Mouse (Mus musculus) hematopoietic stem cell, adult 5-6 weeks (primary cell): Measurements from ENCODE around the gene Arhgef1. TPM values are rescaled to one million over a fixed set of nuclear protein-coding genes. Genes with fewer than 3 reads are reported as not detected.
"Not testable (repeated sequence)": the region's sequence is repeated elsewhere in the genome, so short reads cannot be mapped to it uniquely, and the experiment has no call there.

Source experiments
- ATAC-seq, 2 experiments: fragments of 125-278 bp in 1 of 2; replicated peaks in 1 of 2; 2 replicates each; pipeline ENCODE4 v1.8.0; 2016 to 2017; ENCODE audit warnings: inconsistent platforms in 2 of 2, mild to moderate bottlenecking in 2 of 2, moderate number of reproducible peaks in 2 of 2, low read depth in 1 of 2, moderate TSS enrichment in 1 of 2; ENCODE audit not compliant: low FRiP score in 2 of 2, poor library complexity in 2 of 2, severe bottlenecking in 2 of 2, insufficient read depth in 1 of 2, low TSS enrichment in 1 of 2
- total RNA-seq: library from RNA; stranded (forward); fragments of 172-1452, 232-1000 nt; gene quantifications from 2 replicates; pipeline ENCODE4 v1.2.3, GENCODE M21; 2017

Gene Arhgef1
- total RNA-seq, 1 experiment from 2014 or later = 55.2 TPM

GRCm38 (mm10) chr7:24885468-24886307 lies 17.0 kb upstream of the Arhgef1 start:
- ATAC-seq = no peak

- ATAC-seq = no peak
Measured at GRCm38 (mm10) chr7:24886308-24886633, 16.4 kb upstream of the Arhgef1 start.

- no peak for ATAC-seq
Measured at GRCm38 (mm10) chr7:24887096-24887495, 15.6 kb upstream of the Arhgef1 start.

- ATAC-seq = no peak
Measured at GRCm38 (mm10) chr7:24889431-24890220, 13.1 kb upstream of the Arhgef1 start.

- ATAC-seq = peak; percentile 68 to 91
Measured at GRCm38 (mm10) chr7:24890281-24891216, 12.2 kb upstream of the Arhgef1 start.

GRCm38 (mm10) chr7:24891241-24892124 lies 11.2 kb upstream of the Arhgef1 start:
- no peak for ATAC-seq

- no peak for ATAC-seq
Measured at GRCm38 (mm10) chr7:24892125-24892583, 10.6 kb upstream of the Arhgef1 start.

GRCm38 (mm10) chr7:24895749-24896148 lies 7.0 kb upstream of the Arhgef1 start:
- ATAC-seq = not testable (repeated sequence)

- ATAC-seq = no peak
Measured at GRCm38 (mm10) chr7:24896269-24896668, 6.4 kb upstream of the Arhgef1 start.

- ATAC-seq = no peak
Measured at GRCm38 (mm10) chr7:24897224-24897623, 5.5 kb upstream of the Arhgef1 start, which contains the start of gene Cd79a. Cd79a (plus strand) TSS chr7:24897381.

- ATAC-seq = no peak
Measured at GRCm38 (mm10) chr7:24897959-24898358, 4.8 kb upstream of the Arhgef1 start.

- ATAC-seq = no peak
Measured at GRCm38 (mm10) chr7:24901114-24901513, 1.6 kb upstream of the Arhgef1 start.

GRCm38 (mm10) chr7:24901842-24902241 lies 870 bp upstream of the Arhgef1 start:
- ATAC-seq = no peak

- no peak for ATAC-seq
Measured at GRCm38 (mm10) chr7:24902264-24902629, 465 bp upstream of the Arhgef1 start.

- ATAC-seq = no peak
Measured at GRCm38 (mm10) chr7:24903444-24903825, 723 bp downstream of the Arhgef1 start.

- peak; percentile 81 to 87 for ATAC-seq
Measured at GRCm38 (mm10) chr7:24904070-24904483, 1.4 kb downstream of the Arhgef1 start.
